Mouse (Mus musculus) C2C12 (cell line): Measurements from ENCODE around the gene Gdpd3. TPM values are rescaled to one million over a fixed set of nuclear protein-coding genes. Genes with fewer than 3 reads are reported as not detected.
"Not testable (repeated sequence)": the region's sequence is repeated elsewhere in the genome, so short reads cannot be mapped to it uniquely, and the experiment has no call there.

Source experiments
- H3K27me3 ChIP-seq: one replicate; pipeline ENCODE4 v1.6.1; 2011; ENCODE audit not compliant: control insufficient read depth, insufficient read depth, insufficient read length
- H3K36me3 ChIP-seq: one replicate; pipeline ENCODE4 v1.6.1; 2011; ENCODE audit not compliant: control insufficient read depth, insufficient read depth
- H3K4me3 ChIP-seq: one replicate; pipeline ENCODE4 v1.5.1; 2011; ENCODE audit warnings: mild to moderate bottlenecking, control low read depth; ENCODE audit not compliant: poor library complexity, insufficient read depth, severe bottlenecking
- H3K79me2 ChIP-seq: one replicate; pipeline ENCODE4 v1.6.1; 2011; ENCODE audit not compliant: control insufficient read depth, insufficient read depth
- H3K79me3 ChIP-seq: one replicate; pipeline ENCODE4 v1.6.1; 2011; ENCODE audit warnings: low read depth, control low read depth
- H3ac ChIP-seq: one replicate; pipeline ENCODE3; 2011; ENCODE audit warnings: low read depth; ENCODE audit not compliant: control insufficient read depth, insufficient read length
- CEBPB ChIP-seq: IDR thresholded peaks from one replicate; pipeline ENCODE4 v1.6.1; 2011; ENCODE audit warnings: low read depth, mild to moderate bottlenecking, control low read depth, moderate library complexity
- CTCF ChIP-seq: IDR thresholded peaks from one replicate; pipeline ENCODE4 v1.5.1; 2011; ENCODE audit not compliant: control insufficient read depth, insufficient read depth, insufficient read length
- FOSL1 ChIP-seq: IDR thresholded peaks from one replicate; pipeline ENCODE4 v1.8.0; 2011; ENCODE audit warnings: mild to moderate bottlenecking, low read length; ENCODE audit not compliant: poor library complexity, insufficient read depth, severe bottlenecking
- MAX ChIP-seq: IDR thresholded peaks from one replicate; pipeline ENCODE4 v1.6.1; 2011; ENCODE audit warnings: mild to moderate bottlenecking, control low read depth
- MYOD1 ChIP-seq: IDR thresholded peaks from one replicate; pipeline ENCODE4 v1.6.1; 2011; ENCODE audit warnings: low read depth; ENCODE audit not compliant: control insufficient read depth, insufficient read length
- MYOG ChIP-seq: IDR thresholded peaks from one replicate; pipeline ENCODE4 v1.6.1; 2011; ENCODE audit not compliant: control insufficient read depth, insufficient read length; ENCODE audit errors: extremely low read depth
- USF1 ChIP-seq: IDR thresholded peaks from one replicate; pipeline ENCODE4 v1.6.1; 2011; ENCODE audit warnings: low read depth, mild to moderate bottlenecking, control low read depth, moderate library complexity
- polyA plus RNA-seq: library from polyadenylated mRNA; unstranded; fragments of >200 nt; fragmentation: generic; extraction: Trizol; gene quantifications from one replicate; pipeline ENCODE4 v1.2.1, GENCODE M21; 2012; ENCODE audit warnings: missing spikeins

Gene Gdpd3
- polyA plus RNA-seq, 1 experiment: 1.7 TPM

DNA sequence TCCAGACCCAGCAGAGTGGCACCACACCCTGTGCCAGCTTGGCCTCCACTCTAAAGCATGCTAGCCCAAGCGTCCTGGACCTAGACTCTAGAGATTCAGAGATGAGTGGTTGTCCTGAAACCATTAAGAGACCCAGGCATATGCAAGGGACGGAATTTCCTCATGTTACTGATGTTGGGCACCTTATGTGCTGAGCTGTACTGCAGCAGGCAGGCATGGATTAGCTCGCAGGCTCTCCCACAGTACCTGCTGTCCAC is 9.8 kb downstream of the Gdpd3 start:
- H3K36me3 ChIP-seq: peaks cover 5% of the 10 kb centered on the region
- no peak overlapping the region for H3K4me3 ChIP-seq
- TF ChIP-seq MYOG (no peak), MAX (no peak), CTCF (no peak), MYOD1 (no peak), FOSL1 (no peak)
- no peak overlapping the region for H3ac ChIP-seq
- no peaks in the 10 kb centered on the region for H3K27me3 ChIP-seq
- no peaks in the 10 kb centered on the region for H3K79me3 ChIP-seq
- H3K79me2 ChIP-seq: no peaks in the 10 kb centered on the region

DNA sequence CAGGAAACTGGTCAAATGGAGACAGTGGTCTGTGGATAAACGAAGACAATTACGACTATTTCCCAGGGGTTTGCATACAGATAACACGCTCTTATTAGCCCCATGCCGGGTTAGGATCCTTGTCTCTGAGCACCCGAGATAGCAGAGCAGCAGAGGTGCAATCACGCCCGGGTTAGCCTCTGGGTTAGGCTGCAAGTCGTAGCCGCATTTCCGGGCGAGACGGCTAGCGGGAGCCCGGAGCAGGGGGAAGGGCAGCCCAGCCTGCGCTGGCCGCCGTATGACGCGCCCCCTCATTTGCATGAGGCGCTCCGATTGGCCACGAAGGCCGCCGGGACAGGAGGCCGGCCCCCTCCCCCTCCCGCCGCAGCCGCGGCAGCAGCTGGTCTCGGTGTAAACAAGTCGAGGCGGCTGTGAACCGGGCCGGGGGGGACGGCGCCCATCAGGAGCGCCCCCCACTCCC is 10.5 kb downstream of the Gdpd3 start, which contains the start of gene Ypel3:
Gene Ypel3 (plus strand): TSS at position 358 of the 460 bp plus-strand sequence.
- no peaks in the 10 kb centered on the region for H3K27me3 ChIP-seq
- no peaks in the 10 kb centered on the region for H3K79me2 ChIP-seq
- H3ac ChIP-seq: peak within 1 kb of the TSS; percentile 34
- H3K36me3 ChIP-seq: peaks cover 5% of the 10 kb centered on the region
- TF ChIP-seq MYOG (no peak), CEBPB (no peak), MAX (no peak), MYOD1 (no peak)
- no peaks in the 10 kb centered on the region for H3K79me3 ChIP-seq
- peak within 1 kb of the TSS; percentile 11 for H3K4me3 ChIP-seq

DNA sequence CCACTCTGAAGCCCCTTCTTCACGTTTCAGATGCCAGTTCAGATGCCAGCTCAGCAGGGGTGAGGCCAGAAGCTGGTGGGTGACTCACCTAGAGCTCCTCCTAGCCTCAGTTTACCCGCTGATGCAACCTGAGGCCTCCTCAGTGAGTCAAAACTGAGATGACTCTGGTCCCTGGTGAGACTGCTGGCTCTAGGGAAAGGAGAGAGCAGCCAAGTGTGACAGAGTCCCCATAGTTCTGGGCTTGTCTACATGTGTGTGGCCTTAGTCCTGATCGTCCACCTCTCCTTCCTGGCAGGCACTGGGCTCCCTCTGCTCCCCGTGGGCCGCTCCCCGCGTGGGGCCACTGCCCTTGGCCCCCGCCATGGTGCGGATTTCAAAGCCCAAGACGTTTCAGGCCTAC is 11.3 kb downstream of the Gdpd3 start:
- Histone ChIP-seq H3K4me3 (no peak overlapping the region), H3K79me2 (no peaks in the 10 kb centered on the region), H3K79me3 (no peaks in the 10 kb centered on the region), H3ac (no peak overlapping the region), H3K36me3 (peaks cover 5% of the 10 kb centered on the region), H3K27me3 (no peaks in the 10 kb centered on the region)
- TF ChIP-seq CTCF (no peak), USF1 (no peak), FOSL1 (no peak), MAX (no peak), MYOD1 (no peak), MYOG (no peak), CEBPB (no peak)

DNA sequence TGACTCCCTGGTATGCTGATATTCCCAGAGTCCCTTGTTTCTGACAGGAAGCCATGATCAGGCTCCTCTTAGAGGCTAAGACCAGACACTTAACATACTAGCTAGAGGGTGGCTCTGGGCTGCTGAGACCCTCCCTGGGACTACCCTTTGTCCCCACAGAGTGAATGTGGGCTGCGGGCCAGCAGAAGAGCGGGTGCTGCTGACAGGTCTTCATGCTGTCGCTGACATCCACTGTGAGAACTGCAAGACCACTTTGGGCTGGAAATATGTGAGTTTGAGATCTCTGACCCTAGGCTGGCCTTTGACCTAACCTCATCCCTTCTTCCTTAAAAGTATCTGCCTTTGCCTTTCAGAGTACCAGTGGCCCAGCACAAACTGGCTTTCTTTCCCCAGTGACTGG is 12.0 kb downstream of the Gdpd3 start:
- H3K27me3 ChIP-seq: no peaks in the 10 kb centered on the region
- no peak overlapping the region for H3ac ChIP-seq
- TF ChIP-seq MYOD1 (no peak), MAX (no peak), USF1 (no peak), CTCF (no peak), CEBPB (no peak), FOSL1 (no peak), MYOG (no peak)
- H3K4me3 ChIP-seq: no peak overlapping the region
- H3K36me3 ChIP-seq: peaks cover 5% of the 10 kb centered on the region
- H3K79me3 ChIP-seq: no peaks in the 10 kb centered on the region
- no peaks in the 10 kb centered on the region for H3K79me2 ChIP-seq

DNA sequence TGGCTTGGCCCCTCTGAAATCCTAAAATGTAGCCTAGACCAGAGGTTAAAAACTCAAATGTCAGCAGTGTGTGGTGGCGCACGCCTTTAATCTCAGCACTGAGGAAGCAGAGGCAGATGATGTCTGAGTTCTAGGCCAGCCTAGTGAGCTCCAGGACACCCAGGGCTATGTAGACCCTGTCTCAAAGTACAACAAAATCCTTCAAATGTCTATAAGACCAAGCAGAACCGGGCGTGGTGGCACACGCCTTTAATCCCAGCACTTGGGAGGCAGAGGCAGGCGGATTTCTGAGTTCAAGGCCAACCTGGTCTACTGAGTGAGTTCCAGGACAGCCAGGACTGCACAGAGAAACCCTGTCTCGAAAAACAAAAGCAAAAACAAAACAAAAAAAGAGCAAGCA is 13.0 kb downstream of the Gdpd3 start:
- H3K4me3 ChIP-seq, H3K36me3 ChIP-seq, H3K79me3 ChIP-seq, H3K79me2 ChIP-seq, H3K27me3 ChIP-seq, H3ac ChIP-seq: not testable (repeated sequence)

DNA sequence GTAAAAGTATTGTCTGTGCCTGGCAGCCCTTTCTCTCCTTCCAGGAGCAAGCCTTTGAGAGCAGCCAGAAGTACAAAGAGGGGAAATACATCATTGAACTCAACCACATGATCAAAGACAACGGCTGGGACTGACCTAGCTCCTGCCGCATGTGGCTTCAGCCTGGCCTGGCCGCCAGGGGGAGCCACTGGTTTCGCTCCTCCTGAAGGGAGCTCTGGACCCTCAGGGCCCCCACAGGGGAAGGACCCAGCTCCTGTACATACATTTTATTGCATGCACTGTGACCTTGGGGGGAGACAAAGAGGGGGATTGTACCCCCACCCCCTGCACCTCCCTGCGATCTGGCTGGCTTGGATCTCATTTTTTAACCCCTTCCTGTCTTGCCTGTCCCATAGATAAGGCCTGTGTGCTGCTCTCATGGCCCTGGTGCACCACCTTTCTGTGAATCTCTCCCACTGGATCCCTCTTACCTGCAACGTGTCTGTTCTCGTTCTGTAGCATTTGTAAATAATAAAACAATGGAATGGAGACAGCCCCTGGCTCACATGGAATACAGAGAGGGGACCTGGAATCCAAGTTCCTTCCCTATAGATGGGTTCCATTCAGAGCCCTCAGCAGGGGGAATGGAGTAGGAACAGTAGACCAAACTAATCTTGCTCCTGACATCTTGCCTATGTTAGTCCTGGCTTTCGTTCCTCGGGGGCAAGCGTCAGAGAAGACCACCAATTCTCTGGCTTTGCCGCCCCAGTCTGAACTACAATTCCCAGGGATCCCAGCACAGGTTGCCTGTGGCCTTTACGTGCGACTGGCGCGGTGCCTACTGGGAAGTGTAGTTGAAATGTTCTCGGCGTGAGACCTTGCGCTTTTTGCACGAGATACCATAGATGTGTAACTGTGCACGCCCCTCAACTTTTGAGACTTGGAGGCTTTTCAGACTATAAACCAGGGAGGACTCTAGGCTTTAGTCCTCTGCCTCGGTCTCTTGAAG is 14.1 kb downstream of the Gdpd3 start:
- no peaks in the 10 kb centered on the region for H3K79me3 ChIP-seq
- no peak overlapping the region for H3ac ChIP-seq
- H3K79me2 ChIP-seq: no peaks in the 10 kb centered on the region
- no peaks in the 10 kb centered on the region for H3K27me3 ChIP-seq
- no peak for TF ChIP-seq CEBPB
- TF ChIP-seq MYOG: no peak
- TF ChIP-seq USF1: no peak
- no peak for TF ChIP-seq MAX
- TF ChIP-seq CTCF: peak; percentile 88
- H3K36me3 ChIP-seq: peaks cover 3% of the 10 kb centered on the region
- no peak overlapping the region for H3K4me3 ChIP-seq
